Mouse (Mus musculus) CH12.LX (cell line): ENCODE measurements around the gene Lamtor3.

ENCODE experiments used
- CHD2 ChIP-seq: IDR thresholded peaks from 2 replicates; pipeline ENCODE4 v1.6.1; 2011; ENCODE audit warnings: low read length, improper control_type of control experiment
- CTCF ChIP-seq, 2 experiments: IDR thresholded peaks in 1 of 2; conservative IDR thresholded peaks in 1 of 2; 2 replicates each; pipeline ENCODE4 v1.5.1; 2011 to 2012; ENCODE audit warnings: low read depth in 2 of 2, low read length in 2 of 2, improper control_type of control experiment in 1 of 2, inconsistent platforms in 1 of 2, mild to moderate bottlenecking in 1 of 2, moderate library complexity in 1 of 2
- EP300 ChIP-seq: IDR thresholded peaks from 2 replicates; pipeline ENCODE4 v1.6.1; 2011; ENCODE audit warnings: low read length, improper control_type of control experiment
- KAT2A ChIP-seq: IDR thresholded peaks from 2 replicates; pipeline ENCODE4 v1.6.1; 2012; ENCODE audit warnings: low read length, improper control_type of control experiment, inconsistent platforms; ENCODE audit not compliant: insufficient replicate concordance
- MAFK ChIP-seq: IDR thresholded peaks from 2 replicates; pipeline ENCODE4 v1.6.1; 2011; ENCODE audit warnings: low read length, improper control_type of control experiment; ENCODE audit not compliant: insufficient replicate concordance
- MEF2A ChIP-seq: IDR thresholded peaks from 2 replicates; pipeline ENCODE4 v1.6.1; 2014; ENCODE audit warnings: low read depth, mild to moderate bottlenecking, inconsistent platforms, low read length, improper control_type of control experiment, borderline replicate concordance
- NELFE ChIP-seq: IDR thresholded peaks from 2 replicates; pipeline ENCODE4 v1.6.1; 2011; ENCODE audit warnings: low read depth, low read length, improper control_type of control experiment
- POLR2A ChIP-seq: IDR thresholded peaks from 2 replicates; pipeline ENCODE4 v1.6.1; 2011; ENCODE audit warnings: low read depth, mild to moderate bottlenecking, improper control_type of control experiment, low read length
- RAD21 ChIP-seq: IDR thresholded peaks from 2 replicates; pipeline ENCODE4 v1.6.1; 2011; ENCODE audit warnings: low read depth, mild to moderate bottlenecking, low read length, improper control_type of control experiment, moderate library complexity
- USF1 ChIP-seq: IDR thresholded peaks from 2 replicates; pipeline ENCODE4 v1.6.1; 2014; ENCODE audit warnings: low read depth, mild to moderate bottlenecking, inconsistent platforms, low read length, improper control_type of control experiment

- TF ChIP-seq CHD2 (no peak), RAD21 (no peak), MAFK (no peak), POLR2A (no peak), KAT2A (no peak), EP300 (no peak), CTCF (conservative IDR thresholded peaks at IDR 0.05 in 1 of 2, IDR thresholded peaks at IDR 0.05 in 1 of 2; ENCODE audit: low read depth in 2 of 2, low read length in 2 of 2) (no peak), USF1 (no peak), NELFE (no peak), MEF2A (no peak)
These were observed 59.3 kb downstream of the Lamtor3 start for GRCm38 (mm10) chr3:137977629-137978041.
